Mouse (Mus musculus) forebrain, embryonic 16.5 days (tissue): ENCODE data around the gene Ttll11. TPM values are rescaled to one million over a fixed set of nuclear protein-coding genes. Genes with fewer than 3 reads are reported as not detected.

Experiments used
- ATAC-seq: fragments of 200-750 bp; cut with Nextera tagmentation; 2 replicates; pipeline ENCODE4 v1.8.0; 2017; ENCODE audit warnings: mild to moderate bottlenecking, moderate library complexity
- H3K27ac ChIP-seq: fragments of 300-500 bp; sonication (generic); 2 replicates; pipeline ENCODE4 v1.5.1; 2014; ENCODE audit warnings: low read length, control low read depth
- H3K27me3 ChIP-seq: fragments of 300-500 bp; sonication (generic); replicated peaks from 2 replicates; pipeline ENCODE4 v1.6.1; 2014; ENCODE audit warnings: low read length; ENCODE audit not compliant: control insufficient read depth, insufficient read depth
- H3K36me3 ChIP-seq: fragments of 300-500 bp; sonication (generic); 2 replicates; pipeline ENCODE4 v1.6.1; 2014; ENCODE audit not compliant: control insufficient read depth, insufficient read depth
- H3K4me1 ChIP-seq: fragments of 300-500 bp; sonication (generic); replicated peaks from 2 replicates; pipeline ENCODE4 v1.6.1; 2014; ENCODE audit warnings: low read length; ENCODE audit not compliant: control insufficient read depth, insufficient read depth
- H3K4me2 ChIP-seq: fragments of 300-500 bp; sonication (generic); 2 replicates; pipeline ENCODE4 v1.6.1; 2014; ENCODE audit warnings: mild to moderate bottlenecking, low read length, control low read depth
- H3K4me3 ChIP-seq: fragments of 300-500 bp; sonication (generic); replicated peaks from 2 replicates; pipeline ENCODE4 v1.5.1; 2014; ENCODE audit warnings: mild to moderate bottlenecking, low read length, control low read depth
- H3K9ac ChIP-seq: fragments of 300-500 bp; sonication (generic); replicated peaks from 2 replicates; pipeline ENCODE4 v1.6.1; 2014; ENCODE audit warnings: low read depth, low read length, control low read depth
- H3K9me3 ChIP-seq: fragments of 300-500 bp; sonication (generic); 2 replicates; pipeline ENCODE4 v1.6.1; 2016; ENCODE audit warnings: low read length; ENCODE audit not compliant: control insufficient read depth
- WGBS: fragments of 180-500 bp; shearing (Covaris S2); extraction: QIAGEN DNeasy Blood & Tissue Kit; methylation state at CpG from one replicate; pipeline ENCODE4 v1.1.7; 2014; 5-methylcytosine and 5-hydroxymethylcytosine counted together
- polyA plus RNA-seq: library from polyadenylated mRNA; unstranded; fragments of >200 nt; fragmentation: Nextera tagmentation; extraction: Ambion mirVana; gene quantifications from 2 replicates; pipeline ENCODE4 v1.2.1, GENCODE M21; 2015

Gene Ttll11
- polyA plus RNA-seq, 1 experiment from 2014 or later = 2.5 TPM

- no peaks in the 10 kb centered on the region for H3K36me3 ChIP-seq
- H3K27me3 ChIP-seq = no peaks in the 10 kb centered on the region
- ATAC-seq = no peak
- H3K4me3 ChIP-seq = no peak overlapping the region
- WGBS = 79% methylated on average over 6 of the region's 6 CpGs
- H3K9me3 ChIP-seq = no peaks in the 10 kb centered on the region
- H3K4me2 ChIP-seq = no peak overlapping the region
- H3K4me1 ChIP-seq = peaks cover 13% of the 10 kb centered on the region
- no peak overlapping the region for H3K27ac ChIP-seq
- no peak overlapping the region for H3K9ac ChIP-seq
Measured at GRCm38 (mm10) chr2:35858281-35858680, 121.4 kb downstream of the Ttll11 start.

GRCm38 (mm10) chr2:35856901-35857300, 122.8 kb downstream of the Ttll11 start:
- no peaks in the 10 kb centered on the region for H3K27me3 ChIP-seq
- no peak overlapping the region for H3K4me3 ChIP-seq
- H3K4me2 ChIP-seq = no peak overlapping the region
- H3K36me3 ChIP-seq = no peaks in the 10 kb centered on the region
- ATAC-seq = no peak
- no peak overlapping the region for H3K9ac ChIP-seq
- peaks cover 16% of the 10 kb centered on the region for H3K4me1 ChIP-seq
- no peak overlapping the region for H3K27ac ChIP-seq
- H3K9me3 ChIP-seq = no peaks in the 10 kb centered on the region
- 64% methylated on average over 2 of the region's 2 CpGs for WGBS

DNA sequence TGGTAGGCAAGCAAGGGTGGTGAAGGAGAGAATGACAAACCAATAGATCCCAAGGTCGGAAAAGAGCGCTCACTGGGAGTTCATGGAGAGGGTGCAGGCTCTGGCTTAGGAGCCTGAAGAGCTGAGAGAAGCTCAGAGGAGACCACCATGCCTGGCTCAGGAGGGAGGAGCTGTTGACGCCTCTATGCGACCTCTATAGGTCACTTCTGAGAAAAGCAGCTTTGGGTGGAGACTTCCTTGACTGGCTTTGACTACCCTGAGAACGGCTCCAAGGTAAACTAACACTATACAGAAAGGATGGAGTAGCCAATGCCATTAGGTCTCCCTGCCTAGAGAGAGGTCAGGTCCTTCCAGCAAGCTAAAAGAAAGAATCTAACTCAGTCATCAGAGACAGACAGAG, 124.8 kb downstream of the Ttll11 start:
- H3K9ac ChIP-seq = no peak overlapping the region

DNA sequence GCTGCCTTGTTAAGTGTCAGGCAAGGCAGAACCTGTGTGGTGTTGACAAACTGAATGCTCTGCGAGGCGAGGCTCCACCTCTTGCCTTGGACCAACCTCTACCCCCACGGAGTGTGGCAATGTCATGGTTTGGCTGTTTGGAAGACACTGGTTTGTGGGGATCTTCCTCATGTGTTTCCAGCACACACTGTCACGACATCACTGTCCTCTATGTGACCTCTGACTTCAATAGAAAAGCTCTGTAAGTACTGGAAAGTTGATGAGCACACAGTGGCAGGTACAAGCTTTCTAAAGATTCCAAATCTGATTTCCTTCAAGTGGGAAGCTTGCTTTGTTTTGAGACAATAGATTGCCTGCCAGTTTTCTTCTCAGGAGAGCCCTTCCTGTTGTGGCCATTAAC, 126.7 kb downstream of the Ttll11 start:
- H3K9ac ChIP-seq = no peak overlapping the region
- H3K36me3 ChIP-seq = no peaks in the 10 kb centered on the region
- 63% methylated on average over 4 of the region's 4 CpGs for WGBS
- peaks cover 12% of the 10 kb centered on the region for H3K4me1 ChIP-seq
- ATAC-seq = no peak
- no peak overlapping the region for H3K4me3 ChIP-seq
- H3K27ac ChIP-seq = no peak overlapping the region
- H3K4me2 ChIP-seq = no peak overlapping the region
- no peaks in the 10 kb centered on the region for H3K9me3 ChIP-seq
- H3K27me3 ChIP-seq = no peaks in the 10 kb centered on the region

More for the DNA sequence above, 124.8 kb downstream of the Ttll11 start:
- Histone ChIP-seq H3K9me3 (no peaks in the 10 kb centered on the region), H3K4me2 (no peak overlapping the region), H3K27me3 (no peaks in the 10 kb centered on the region), H3K4me1 (peaks cover 16% of the 10 kb centered on the region), H3K27ac (no peak overlapping the region), H3K4me3 (no peak overlapping the region), H3K36me3 (no peaks in the 10 kb centered on the region)
- 43% methylated on average over 5 of the region's 5 CpGs for WGBS
- no peak for ATAC-seq

DNA sequence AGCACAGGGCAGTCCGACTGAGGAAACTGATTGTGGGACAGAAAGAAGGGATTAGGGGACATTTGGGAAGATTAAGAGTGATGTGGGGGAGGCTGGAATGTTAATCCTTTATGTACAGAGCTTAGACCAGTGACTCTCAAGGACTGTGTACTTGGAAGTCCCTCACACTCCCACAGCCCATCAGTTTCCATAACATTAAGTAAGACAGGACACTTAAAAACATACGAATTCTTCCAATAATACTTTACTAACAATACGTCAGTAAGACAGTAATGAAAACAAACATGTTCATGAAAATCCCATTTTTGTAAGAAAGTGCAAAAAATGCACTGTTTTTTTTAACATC, 127.6 kb downstream of the Ttll11 start:
- 0 out of 2 replicates have a peak, but pooled peaks have one; percentile 7 for ATAC-seq
- Histone ChIP-seq H3K4me1 (peaks cover 12% of the 10 kb centered on the region), H3K27ac (no peak overlapping the region), H3K9ac (no peak overlapping the region; the same call in 1 of the 2 replicates), H3K36me3 (no peaks in the 10 kb centered on the region), H3K9me3 (no peaks in the 10 kb centered on the region), H3K4me3 (no peak overlapping the region), H3K27me3 (no peaks in the 10 kb centered on the region), H3K4me2 (peak overlapping the region; percentile 2; the same call in 1 of the 2 replicates)
- 39% methylated on average over 3 of the region's 3 CpGs for WGBS

DNA sequence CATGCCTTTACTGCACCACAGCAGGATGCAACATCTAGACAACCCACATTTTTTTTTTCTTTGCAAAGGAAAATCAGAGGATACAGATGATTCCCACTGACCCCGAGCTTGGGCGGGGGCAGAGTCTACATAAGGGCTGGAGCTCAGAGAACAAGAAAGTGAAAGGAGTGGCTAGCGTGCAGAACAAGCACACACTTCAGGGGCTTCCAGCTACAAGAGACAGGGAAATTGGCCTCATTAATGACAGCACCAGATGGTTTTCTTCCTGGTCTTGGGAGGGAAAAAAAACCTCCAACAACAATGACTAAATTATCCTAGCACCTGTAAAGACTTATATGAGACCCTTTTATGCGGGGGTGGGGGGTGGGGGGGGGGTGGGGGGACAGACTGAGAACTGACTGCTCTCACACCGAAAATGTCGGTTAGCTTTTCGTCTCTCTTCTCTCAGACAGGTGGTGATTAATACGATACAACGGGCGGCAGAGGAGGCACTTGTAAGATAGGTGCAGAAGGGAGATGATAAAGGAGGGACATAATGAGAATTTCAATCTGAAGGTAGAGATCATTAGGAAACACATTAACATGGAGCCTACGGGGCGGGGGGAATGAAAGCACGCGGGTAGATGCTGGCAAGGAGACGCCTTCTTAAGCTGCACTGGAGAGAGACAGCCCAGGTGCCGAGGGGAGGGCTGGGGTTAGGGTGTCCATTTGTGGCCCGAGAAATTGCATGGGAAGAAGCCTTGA, 128.1 kb downstream of the Ttll11 start:
- Histone ChIP-seq H3K9ac (peak overlapping the region; percentile 20; the same call in 1 of the 2 replicates), H3K27me3 (no peaks in the 10 kb centered on the region), H3K4me3 (no peak overlapping the region), H3K27ac (no peak overlapping the region), H3K36me3 (no peaks in the 10 kb centered on the region), H3K9me3 (no peaks in the 10 kb centered on the region), H3K4me2 (peak overlapping the region; percentile 2; the same call in 1 of the 2 replicates), H3K4me1 (peaks cover 12% of the 10 kb centered on the region)
- WGBS = 12% methylated on average over 17 of the region's 17 CpGs
- peak; percentile 32; the same call in 1 of the 2 replicates for ATAC-seq

- Histone ChIP-seq H3K27ac (no peak overlapping the region), H3K9me3 (no peaks in the 10 kb centered on the region), H3K36me3 (no peaks in the 10 kb centered on the region), H3K4me2 (no peak overlapping the region), H3K27me3 (no peaks in the 10 kb centered on the region), H3K4me1 (peaks cover 16% of the 10 kb centered on the region), H3K4me3 (no peak overlapping the region), H3K9ac (no peak overlapping the region)
- WGBS = 18% methylated on average over 10 of the region's 10 CpGs
- ATAC-seq = no peak
Measured at GRCm38 (mm10) chr2:35849632-35850230, 130.0 kb downstream of the Ttll11 start.

DNA sequence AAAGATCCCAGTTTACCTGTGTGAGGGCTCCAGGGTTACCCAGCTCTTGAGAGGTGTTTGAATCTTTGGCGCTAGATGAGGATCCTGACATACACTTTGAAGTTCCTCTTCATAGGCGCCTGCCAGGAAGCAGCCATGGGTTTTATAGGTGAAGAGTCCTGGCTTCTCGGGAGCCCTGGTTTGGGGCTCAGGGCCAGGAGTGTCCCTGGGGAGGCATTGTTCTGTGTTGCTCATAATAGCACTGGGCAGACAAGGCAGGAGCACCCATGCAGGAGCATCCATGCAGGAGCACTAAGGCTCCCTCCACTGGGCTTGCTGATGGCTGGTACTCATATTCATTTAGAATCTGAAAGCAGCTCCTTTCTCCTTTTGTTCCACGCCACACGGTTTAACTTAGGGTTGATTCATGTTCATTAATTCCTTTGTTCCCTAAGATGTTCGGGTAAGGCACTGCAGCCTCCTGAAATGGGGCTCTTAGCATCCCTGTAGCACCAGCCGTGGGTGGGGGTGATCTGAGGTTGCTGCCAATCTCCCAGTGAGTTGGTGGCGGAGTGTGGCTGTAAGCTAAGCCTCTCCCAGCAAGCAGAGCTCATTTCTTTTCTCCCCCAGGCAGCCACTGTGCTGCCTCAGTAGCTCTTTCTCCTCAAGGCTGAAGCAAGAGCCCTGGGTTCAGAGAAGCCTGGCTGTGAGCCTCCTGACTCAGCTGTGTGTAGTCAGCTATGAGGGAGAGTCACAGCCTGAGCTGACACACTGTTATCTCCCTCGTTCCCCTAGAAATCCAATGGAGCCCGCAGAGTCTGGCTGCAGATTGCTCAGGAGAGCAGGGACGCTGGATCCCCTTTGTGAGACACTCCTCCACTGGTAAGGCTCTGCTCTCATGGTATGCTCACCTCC, 133.9 kb downstream of the Ttll11 start:
- peak; percentile 64 for ATAC-seq
- 26% methylated on average over 11 of the region's 11 CpGs for WGBS
- H3K9ac ChIP-seq = no peak overlapping the region

More for the DNA sequence above, 133.9 kb downstream of the Ttll11 start:
- H3K4me1 ChIP-seq = peaks cover 16% of the 10 kb centered on the region
- H3K4me2 ChIP-seq = no peak overlapping the region
- H3K27ac ChIP-seq = peak overlapping the region; percentile 39
- H3K27me3 ChIP-seq = no peaks in the 10 kb centered on the region
- H3K4me3 ChIP-seq = no peak overlapping the region
- H3K9me3 ChIP-seq = no peaks in the 10 kb centered on the region
- H3K36me3 ChIP-seq = no peaks in the 10 kb centered on the region
